Mouse (Mus musculus) CH12.LX (cell line): ENCODE results near the gene Il1rl1. TPM values are rescaled to one million over a fixed set of nuclear protein-coding genes. Genes with fewer than 3 reads are reported as not detected.

ENCODE experiments used
- DNase-seq: peaks from one replicate; pipeline ENCODE4 v3.0.0-alpha.2; 2013; ENCODE audit errors: extremely low read depth
- H3K27ac ChIP-seq: 2 replicates; pipeline ENCODE4 v1.5.1; 2012; ENCODE audit warnings: low read depth, mild to moderate bottlenecking, control low read depth, moderate library complexity; ENCODE audit not compliant: insufficient read depth
- H3K27me3 ChIP-seq: replicated peaks from 2 replicates; pipeline ENCODE3; 2012; ENCODE audit warnings: inconsistent platforms
- H3K36me3 ChIP-seq, 2 experiments: replicated peaks in 1 of 2; 2 replicates each; pipeline versions ENCODE3 to v1.6.1; 2012; ENCODE audit warnings: inconsistent platforms in 1 of 2, low read length in 1 of 2, mild to moderate bottlenecking in 1 of 2, mixed read lengths in 1 of 2, moderate library complexity in 1 of 2; ENCODE audit not compliant: control insufficient read depth in 1 of 2, insufficient read depth in 1 of 2
- H3K4me1 ChIP-seq, 2 experiments: 2 replicates each; pipeline ENCODE4 v1.6.1; 2012; ENCODE audit warnings: inconsistent platforms in 1 of 2, moderate library complexity in 1 of 2; ENCODE audit not compliant: insufficient read depth in 2 of 2, control insufficient read depth in 1 of 2
- H3K4me2 ChIP-seq: 2 replicates; pipeline ENCODE4 v1.6.1; 2012; ENCODE audit warnings: low read depth, mild to moderate bottlenecking, control low read depth; ENCODE audit not compliant: poor library complexity, insufficient read depth, severe bottlenecking
- H3K4me3 ChIP-seq, 3 experiments: fragments of 150-350 bp in 1 of 3; sonication (generic) in 1 of 3; replicated peaks in 1 of 3; 2 replicates each; pipeline versions ENCODE3 to v1.5.1; 2011 to 2012; ENCODE audit warnings: low read depth in 2 of 3, low read length in 2 of 3, mild to moderate bottlenecking in 2 of 3, moderate library complexity in 2 of 3, control low read depth in 1 of 3, improper control_type of control experiment in 1 of 3, inconsistent platforms in 1 of 3, mixed read lengths in 1 of 3; ENCODE audit not compliant: poor library complexity in 1 of 3
- H3K79me2 ChIP-seq: replicated peaks from 2 replicates; pipeline ENCODE4 v1.6.1; 2012; ENCODE audit warnings: mild to moderate bottlenecking, moderate library complexity; ENCODE audit not compliant: control insufficient read depth, poor library complexity, insufficient read depth, severe bottlenecking; ENCODE audit errors: extremely low read depth
- H3K9ac ChIP-seq: 2 replicates; pipeline ENCODE4 v1.6.1; 2012; ENCODE audit warnings: low read depth, mild to moderate bottlenecking, control low read depth, moderate library complexity; ENCODE audit not compliant: insufficient read depth
- H3K9me3 ChIP-seq: replicated peaks from 2 replicates; pipeline ENCODE3; 2012; ENCODE audit warnings: low read length, inconsistent platforms, mixed read lengths
- CHD1 ChIP-seq: IDR thresholded peaks from 2 replicates; pipeline ENCODE4 v1.6.1; 2012; ENCODE audit warnings: low read depth, low read length, improper control_type of control experiment, inconsistent platforms
- CHD2 ChIP-seq: IDR thresholded peaks from 2 replicates; pipeline ENCODE4 v1.6.1; 2011; ENCODE audit warnings: low read length, improper control_type of control experiment
- CTCF ChIP-seq, 2 experiments: IDR thresholded peaks in 1 of 2; conservative IDR thresholded peaks in 1 of 2; 2 replicates each; pipeline ENCODE4 v1.5.1; 2011 to 2012; ENCODE audit warnings: low read depth in 2 of 2, low read length in 2 of 2, improper control_type of control experiment in 1 of 2, inconsistent platforms in 1 of 2, mild to moderate bottlenecking in 1 of 2, moderate library complexity in 1 of 2
- E2F4 ChIP-seq: IDR thresholded peaks from 2 replicates; pipeline ENCODE4 v1.6.1; 2011; ENCODE audit warnings: low read depth, low read length, improper control_type of control experiment; ENCODE audit not compliant: insufficient replicate concordance
- ELF1 ChIP-seq: IDR thresholded peaks from 2 replicates; pipeline ENCODE4 v1.6.1; 2014; ENCODE audit warnings: low read depth, mild to moderate bottlenecking, inconsistent platforms, low read length, improper control_type of control experiment
- EP300 ChIP-seq: IDR thresholded peaks from 2 replicates; pipeline ENCODE4 v1.6.1; 2011; ENCODE audit warnings: low read length, improper control_type of control experiment
- ETS1 ChIP-seq: conservative IDR thresholded peaks from 2 replicates; pipeline ENCODE4 v1.6.1; 2012; ENCODE audit warnings: low read depth, mild to moderate bottlenecking, inconsistent platforms, low read length, improper control_type of control experiment, moderate library complexity
- GABPA ChIP-seq: IDR thresholded peaks from 2 replicates; pipeline ENCODE4 v1.6.1; 2012; ENCODE audit warnings: low read depth, low read length, improper control_type of control experiment, inconsistent platforms; ENCODE audit not compliant: insufficient replicate concordance
- HCFC1 ChIP-seq: IDR thresholded peaks from 2 replicates; pipeline ENCODE4 v1.6.1; 2012; ENCODE audit warnings: low read depth, mild to moderate bottlenecking, inconsistent platforms, low read length, improper control_type of control experiment
- JUN ChIP-seq: IDR thresholded peaks from 2 replicates; pipeline ENCODE4 v1.6.1; 2011; ENCODE audit warnings: low read depth, mild to moderate bottlenecking, low read length, improper control_type of control experiment, moderate library complexity; ENCODE audit not compliant: insufficient read depth
- JUND ChIP-seq: conservative IDR thresholded peaks from 2 replicates; pipeline ENCODE4 v1.6.1; 2011; ENCODE audit warnings: low read depth, low read length, improper control_type of control experiment
- MAFK ChIP-seq: IDR thresholded peaks from 2 replicates; pipeline ENCODE4 v1.6.1; 2011; ENCODE audit warnings: low read length, improper control_type of control experiment; ENCODE audit not compliant: insufficient replicate concordance
- MAX ChIP-seq: IDR thresholded peaks from 2 replicates; pipeline ENCODE4 v1.6.1; 2011; ENCODE audit warnings: low read length, improper control_type of control experiment
- MAZ ChIP-seq: IDR thresholded peaks from 2 replicates; pipeline ENCODE4 v1.6.1; 2012; ENCODE audit warnings: low read depth, mild to moderate bottlenecking, inconsistent platforms, low read length, improper control_type of control experiment, moderate library complexity
- MXI1 ChIP-seq: IDR thresholded peaks from 2 replicates; pipeline ENCODE4 v1.6.1; 2011; ENCODE audit warnings: mild to moderate bottlenecking, low read depth, low read length, improper control_type of control experiment
- NRF1 ChIP-seq: IDR thresholded peaks from 2 replicates; pipeline ENCODE4 v1.6.1; 2014; ENCODE audit warnings: low read depth, mild to moderate bottlenecking, inconsistent platforms, low read length, improper control_type of control experiment, moderate library complexity
- PAX5 ChIP-seq: IDR thresholded peaks from 2 replicates; pipeline ENCODE4 v1.6.1; 2012; ENCODE audit warnings: low read length, inconsistent platforms, mixed read lengths
- POLR2A ChIP-seq: IDR thresholded peaks from 2 replicates; pipeline ENCODE4 v1.6.1; 2011; ENCODE audit warnings: low read depth, mild to moderate bottlenecking, improper control_type of control experiment, low read length
- POLR2AphosphoS2 ChIP-seq: IDR thresholded peaks from 2 replicates; pipeline ENCODE4 v1.6.1; 2011; ENCODE audit warnings: low read depth, low read length, improper control_type of control experiment
- RAD21 ChIP-seq: IDR thresholded peaks from 2 replicates; pipeline ENCODE4 v1.6.1; 2011; ENCODE audit warnings: low read depth, mild to moderate bottlenecking, low read length, improper control_type of control experiment, moderate library complexity
- RCOR1 ChIP-seq: conservative IDR thresholded peaks from 2 replicates; pipeline ENCODE4 v1.6.1; 2012; ENCODE audit warnings: low read depth, mild to moderate bottlenecking, inconsistent platforms, low read length, improper control_type of control experiment
- SIN3A ChIP-seq: IDR thresholded peaks from 2 replicates; pipeline ENCODE4 v1.6.1; 2012; ENCODE audit warnings: low read length, improper control_type of control experiment, inconsistent platforms
- SMC3 ChIP-seq: IDR thresholded peaks from 2 replicates; pipeline ENCODE4 v1.6.1; 2011; ENCODE audit warnings: low read depth, low read length, improper control_type of control experiment
- TBP ChIP-seq: conservative IDR thresholded peaks from 2 replicates; pipeline ENCODE4 v1.6.1; 2011; ENCODE audit warnings: low read depth, low read length, improper control_type of control experiment
- TCF12 ChIP-seq: IDR thresholded peaks from 2 replicates; pipeline ENCODE4 v1.6.1; 2014; ENCODE audit warnings: low read depth, mild to moderate bottlenecking, inconsistent platforms, low read length, improper control_type of control experiment
- UBTF ChIP-seq: IDR thresholded peaks from 2 replicates; pipeline ENCODE4 v1.6.1; 2012; ENCODE audit warnings: low read depth, mild to moderate bottlenecking, inconsistent platforms, low read length, improper control_type of control experiment, moderate library complexity
- USF1 ChIP-seq: IDR thresholded peaks from 2 replicates; pipeline ENCODE4 v1.6.1; 2014; ENCODE audit warnings: low read depth, mild to moderate bottlenecking, inconsistent platforms, low read length, improper control_type of control experiment
- ZC3H11A ChIP-seq: IDR thresholded peaks from 2 replicates; pipeline ENCODE4 v1.6.1; 2012; ENCODE audit warnings: low read depth, mild to moderate bottlenecking, inconsistent platforms, low read length, improper control_type of control experiment
- ZKSCAN1 ChIP-seq: IDR thresholded peaks from 2 replicates; pipeline ENCODE4 v1.6.1; 2012; ENCODE audit warnings: low read depth, inconsistent platforms, low read length, improper control_type of control experiment, borderline replicate concordance
- ZMIZ1 ChIP-seq: IDR thresholded peaks from 2 replicates; pipeline ENCODE4 v1.6.1; 2012; ENCODE audit warnings: low read depth, mild to moderate bottlenecking, inconsistent platforms, low read length, improper control_type of control experiment
- ZNF384 ChIP-seq: IDR thresholded peaks from 2 replicates; pipeline ENCODE4 v1.6.1; 2012; ENCODE audit warnings: low read depth, low read length, improper control_type of control experiment, inconsistent platforms
- dilution Hi-C: fragments of 300-500 bp; cut with MboI; formaldehyde crosslinking; loops from 2 replicates; pipeline ENCODE4 v1.14.3; 2020; ENCODE audit warnings: low sequenced_read_pairs; ENCODE audit not compliant: extremely low pct_unique_long_range_greater_than_20kb, extremely low pct_ligation_motif_present
- in situ Hi-C: fragments of 300-500 bp; cut with MboI; formaldehyde crosslinking; loops from 3 replicates; pipeline ENCODE4 v1.14.3; 2019; ENCODE audit warnings: low sequenced_read_pairs, low pct_ligation_motif_present, low pct_unique_long_range_greater_than_20kb, mixed read lengths
- polyA plus RNA-seq: library from polyadenylated mRNA; unstranded; fragments of >175 nt; gene quantifications from 2 replicates; pipeline ENCODE4 v1.2.1, GENCODE M21; 2012; ENCODE audit warnings: low read depth; ENCODE audit not compliant: insufficient read length
- total RNA-seq, 2 experiments: library from RNA; depleted of rRNA; stranded (reverse); fragments of 300-350 nt in 1 of 2; fragments of >200 nt in 1 of 2; gene quantifications; 2 replicates each; pipeline ENCODE4 v1.2.3; 2012 to 2014

Gene Il1rl1
- total RNA-seq (2012; rRNA removed) (0.13 TPM in 1 of 2 replicates, not detected in the other), total RNA-seq (2014; rRNA removed) (not detected in 2 replicates), polyA plus RNA-seq (not detected in 2 replicates)

- TF ChIP-seq ZNF384 (no peak), ZMIZ1 (no peak), TCF12 (no peak), MAX (no peak), JUND (no peak), ZKSCAN1 (no peak), MAZ (no peak), POLR2AphosphoS2 (no peak), ELF1 (no peak)
- Histone ChIP-seq H3K27me3 (no peaks in the 10 kb centered on the region), H3K9me3 (no peaks in the 10 kb centered on the region), H3K4me3 (no peak within 1 kb of the TSS), H3K9ac (no peak within 1 kb of the TSS), H3K36me3 (no peaks in the 10 kb centered on the region), H3K4me2 (no peak within 1 kb of the TSS), H3K27ac (no peak within 1 kb of the TSS), H3K4me1 (no peaks in the 10 kb centered on the region), H3K79me2 (no peaks in the 10 kb centered on the region)
- in situ Hi-C loops, result no loop called here
- dilution Hi-C loops, result no loop called here
- no peak for DNase-seq
Measured at GRCm38 (mm10) chr1:40428910-40429675, at the start of gene Il1rl1. Gene Il1rl1 (plus strand): TSS chr1:40429570.

DNA sequence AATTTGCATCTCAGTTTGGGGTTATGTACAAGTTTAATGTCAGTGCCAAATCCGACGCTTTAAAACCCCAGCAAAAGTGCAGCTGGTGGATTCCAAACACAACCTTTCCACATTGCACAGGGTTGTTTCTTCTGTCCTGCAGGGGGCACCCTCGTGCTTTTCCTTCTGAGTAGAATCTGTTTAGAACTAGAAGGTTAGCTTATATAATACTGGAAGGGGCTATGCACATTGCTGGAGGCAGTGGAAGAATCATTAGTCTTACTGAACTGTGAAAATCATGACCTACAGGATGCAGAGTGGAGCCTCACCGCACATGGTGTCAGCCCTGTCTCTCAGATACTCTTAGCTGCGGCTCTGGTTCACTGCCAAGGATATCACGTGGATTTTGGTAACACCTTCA lies 49.3 kb upstream of the Il1rl1 start:
- H3K36me3 ChIP-seq, result no peaks in the 10 kb centered on the region
- no peak overlapping the region for H3K9ac ChIP-seq
- H3K4me3 ChIP-seq, result no peak overlapping the region
- dilution Hi-C loops, result no loop called here
- H3K27me3 ChIP-seq, result no peaks in the 10 kb centered on the region
- H3K27ac ChIP-seq, result no peak overlapping the region
- no peak overlapping the region for H3K4me2 ChIP-seq
- 0 out of 4 replicates have a peak, but pooled peaks cover 0 to 3% of the 10 kb centered on the region in 2 experiments for H3K4me1 ChIP-seq
- in situ Hi-C loops, result loop anchor here (5.0 to 25.0 kb wide), 3 partner anchors 157 to 693 kb away; no protein-coding TSS in a partner anchor
- peak; percentile 79 for DNase-seq
- H3K9me3 ChIP-seq, result no peaks in the 10 kb centered on the region
- no peaks in the 10 kb centered on the region for H3K79me2 ChIP-seq
- TF ChIP-seq GABPA (no peak), CHD2 (no peak), MAFK (no peak), ETS1 (no peak), PAX5 (no peak), RCOR1 (no peak), MXI1 (no peak), JUND (no peak), ZKSCAN1 (no peak), RAD21 (peak; percentile 84), EP300 (no peak), ZMIZ1 (no peak), POLR2A (no peak), JUN (no peak), CHD1 (no peak), TCF12 (no peak), ZC3H11A (peak; percentile 33), E2F4 (no peak), NRF1 (no peak), HCFC1 (no peak), UBTF (no peak), USF1 (no peak), MAZ (no peak), SMC3 (peak; percentile 90), CTCF (conservative IDR thresholded peaks at IDR 0.05 in 1 of 2, IDR thresholded peaks at IDR 0.05 in 1 of 2; ENCODE audit: low read depth in 2 of 2, low read length in 2 of 2) (peak; percentile 57 to 86), SIN3A (no peak), POLR2AphosphoS2 (no peak), ELF1 (no peak), TBP (no peak)
